ENCODE assay signal across 8 mouse cellular contexts in genomic region chr1:132298425-132298800, GRCm38 (mm10). TPM values are rescaled to one million over a fixed set of nuclear protein-coding genes. Genes with fewer than 3 reads are reported as not detected.
A peak's percentile ranks its signal among the peaks of the same experiment; 100 is the strongest.
DNase-seq lines count a peak whose midpoint lies in the region; ATAC-seq lines count a peak whose summit lies in the region.

TSS of gene Klhdc8a (plus strand) at chr1:132298626.

- no peak for ATAC-seq in limb, embryonic 12.5 days (ENCODE audit: insufficient number of reproducible peaks, insufficient read depth, low FRiP score, low TSS enrichment, low read depth)
- peak; percentile 57 for ATAC-seq in midbrain, embryonic 15.5 days (replicated peaks)

- peaks cover 12% of the 10 kb centered on the region for H3K4me1 ChIP-seq in limb, embryonic 12.5 days (replicated peaks)
- peaks cover 64% of the 10 kb centered on the region for H3K4me1 ChIP-seq in midbrain, embryonic 15.5 days

- peak within 1 kb of the TSS; percentile 100 for H3K4me2 ChIP-seq in limb, embryonic 12.5 days
- peak within 1 kb of the TSS; percentile 97 for H3K4me2 ChIP-seq in midbrain, embryonic 15.5 days

- 0% methylated on average over 24 of the region's 28 CpGs for WGBS in limb, embryonic 12.5 days
- under 1% methylated on average over 28 of the region's 28 CpGs for WGBS in midbrain, embryonic 15.5 days

- DNase-seq in gastrocnemius, postnatal 4 days (ENCODE audit: low spot score in 2 of 2): peak; percentile 36 to 51
- no peak for DNase-seq in gastrocnemius, postnatal 36 days
- peak; percentile 76 to 81 for DNase-seq in cerebellum, postnatal 36 days
- no peak for DNase-seq in heart, adult 8-10 months (ENCODE audit: low spot score)
- peak; percentile 67 for DNase-seq in kidney, adult 9 months
- DNase-seq in testis, postnatal 14 days (ENCODE audit: low spot score): peak; percentile 37

- peaks cover 82% of the 10 kb centered on the region for H3K27me3 ChIP-seq in limb, embryonic 12.5 days
- H3K27me3 ChIP-seq in midbrain, embryonic 15.5 days (replicated peaks): no peaks in the 10 kb centered on the region

- no peaks in the 10 kb centered on the region for H3K36me3 ChIP-seq in limb, embryonic 12.5 days
- no peaks in the 10 kb centered on the region for H3K36me3 ChIP-seq in midbrain, embryonic 15.5 days (replicated peaks)

- intact Hi-C loops in gastrocnemius, postnatal 36 days (cut with DNase I): no loop called here

- peak within 1 kb of the TSS; percentile 60 for H3K4me3 ChIP-seq in limb, embryonic 12.5 days (replicated peaks)
- peak within 1 kb of the TSS; percentile 69 for H3K4me3 ChIP-seq in midbrain, embryonic 15.5 days

- peak within 1 kb of the TSS; percentile 69 for H3K9ac ChIP-seq in limb, embryonic 12.5 days (replicated peaks)
- H3K9ac ChIP-seq in midbrain, embryonic 15.5 days: peak within 1 kb of the TSS; percentile 89

- no peaks in the 10 kb centered on the region for H3K9me3 ChIP-seq in limb, embryonic 12.5 days
- no peaks in the 10 kb centered on the region for H3K9me3 ChIP-seq in midbrain, embryonic 15.5 days

- H3K27ac ChIP-seq in limb, embryonic 12.5 days: no peak within 1 kb of the TSS
- peak within 1 kb of the TSS; percentile 90 for H3K27ac ChIP-seq in midbrain, embryonic 15.5 days

RNA-seq across cellular contexts. Expression of gene Klhdc8a, which starts in this region (rescaled TPM):
- total RNA-seq in gastrocnemius, postnatal 4 days (2021): under 1 TPM; 0.49 to 0.98 TPM
- total RNA-seq in gastrocnemius, postnatal 36 days (2021): under 1 TPM; 0.07 to 0.10 TPM
- 10 to 100 TPM; 11.8 to 22.9 (median 17.5) TPM for total RNA-seq in heart, adult 8-10 months (2022)
- 0.05 TPM in 1 of 2 replicates, not detected in the other for polyA plus RNA-seq in limb, embryonic 12.5 days (2016; fragmentation: Nextera tagmentation; extraction: Ambion mirVana)
- 10.7 and 11.5 TPM in 2 replicates for polyA plus RNA-seq in midbrain, embryonic 15.5 days (2015; fragmentation: Nextera tagmentation; extraction: Ambion mirVana)

Comparison
In these comparisons a context has a peak if more than half of its experiments do, and no peak if none do; other contexts are left out.
1. RNA of gene Klhdc8a (total RNA-seq): 11.8 to 22.9 TPM in heart, adult 8-10 months; 0.49 to 0.98 TPM in gastrocnemius, postnatal 4 days and 0.07 to 0.10 TPM in gastrocnemius, postnatal 36 days; every median in the first group is over 4 times any median in the second.
2. RNA of gene Klhdc8a (polyA plus RNA-seq): 10.7 to 11.5 TPM in midbrain, embryonic 15.5 days; 0.05 TPM in limb, embryonic 12.5 days; every median in the first group is over 10 times any median in the second.
3. Peak in DNase-seq in gastrocnemius, postnatal 4 days; RNA of the gene not detected or under 1 TPM.
4. DNase-seq: peak in cerebellum, postnatal 36 days (2 of 2), kidney, adult 9 months (single experiment) and testis, postnatal 14 days (single experiment); none in gastrocnemius, postnatal 36 days (0 of 2) and heart, adult 8-10 months (single experiment).